Mouse (Mus musculus) cerebellum, adult 2 months (tissue): Measurements from ENCODE around the gene B3gat3. TPM values are rescaled to one million over a fixed set of nuclear protein-coding genes. Genes with fewer than 3 reads are reported as not detected.
"Not testable (repeated sequence)": the region's sequence is repeated elsewhere in the genome, so short reads cannot be mapped to it uniquely, and the experiment has no call there.

Experiments used
- DNase-seq, 2 experiments: peaks; one replicate each; pipeline ENCODE4 v3.0.0; 2021
- H3K27ac ChIP-seq: fragments of 200-500 bp; 2 replicates; pipeline ENCODE4 v1.5.1; 2012; ENCODE audit warnings: low read length, control low read depth, inconsistent platforms; ENCODE audit not compliant: insufficient read depth
- H3K27me3 ChIP-seq: fragments of 200-500 bp; 2 replicates; pipeline ENCODE4 v1.6.1; 2012; ENCODE audit warnings: inconsistent platforms, mild to moderate bottlenecking, low read length, moderate library complexity; ENCODE audit not compliant: control insufficient read depth, insufficient read depth
- H3K4me1 ChIP-seq: fragments of 200-500 bp; 2 replicates; pipeline ENCODE4 v1.6.1; 2011; ENCODE audit warnings: low read length; ENCODE audit not compliant: control insufficient read depth, insufficient read depth
- H3K4me3 ChIP-seq: fragments of 200-500 bp; replicated peaks from 2 replicates; pipeline ENCODE3; 2011; ENCODE audit warnings: mild to moderate bottlenecking, low read depth, low read length, control low read depth; ENCODE audit not compliant: insufficient read depth
- CTCF ChIP-seq: fragments of 200-500 bp; IDR thresholded peaks from 2 replicates; pipeline ENCODE4 v1.5.1; 2011; ENCODE audit warnings: low read depth, mild to moderate bottlenecking, control low read depth, low read length, moderate library complexity, borderline replicate concordance; ENCODE audit not compliant: insufficient read depth
- POLR2A ChIP-seq: fragments of 200-500 bp; IDR thresholded peaks from 2 replicates; pipeline ENCODE4 v1.6.1; 2011; ENCODE audit warnings: low read length, control low read depth, borderline replicate concordance; ENCODE audit not compliant: insufficient read depth
- WGBS: fragments of 180-500 bp; shearing (Covaris S2); methylation state at CpG from one replicate; pipeline ENCODE4 v1.1.7; 2018; 5-methylcytosine and 5-hydroxymethylcytosine counted together
- polyA plus RNA-seq: library from polyadenylated mRNA; depleted of rRNA; stranded (reverse); fragments of >200 nt; gene quantifications from 2 replicates; pipeline ENCODE4 v1.2.3, GENCODE M21; 2012

The B3gat3 gene
- polyA plus RNA-seq, 1 experiment, result 238 TPM

DNA sequence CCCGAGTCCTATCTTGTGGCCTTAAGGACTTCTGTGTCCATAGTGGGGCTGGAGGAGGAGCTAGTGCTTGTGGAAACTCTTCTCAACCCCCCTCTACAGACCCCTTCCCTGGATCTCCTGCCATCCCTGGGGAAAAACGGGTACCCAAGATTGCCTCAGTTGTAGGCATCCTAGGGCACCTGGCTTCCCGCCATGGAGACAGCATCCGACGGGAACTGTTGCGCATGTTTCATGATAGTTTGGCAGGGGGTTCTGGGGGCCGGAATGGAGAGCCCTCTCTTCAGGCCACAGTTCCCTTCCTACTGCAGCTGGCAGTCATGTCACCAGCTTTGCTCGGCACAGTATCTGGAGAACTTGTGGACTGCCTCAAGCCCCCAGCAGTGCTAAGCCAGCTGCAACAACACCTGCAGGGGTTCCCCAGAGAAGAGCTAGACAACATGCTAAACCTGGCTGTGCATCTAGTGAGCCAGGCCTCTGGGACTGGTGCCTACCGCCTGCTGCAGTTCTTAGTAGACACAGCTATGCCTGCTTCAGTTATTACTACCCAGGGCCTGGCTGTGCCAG, 24.7 kb upstream of the B3gat3 start:
- 60% methylated on average over 9 of the region's 9 CpGs for WGBS

GRCm38 (mm10) chr19:8896231-8896630, 23.9 kb upstream of the B3gat3 start:
- WGBS, result 74% methylated on average over 5 of the region's 5 CpGs
- not testable (repeated sequence) for H3K27ac ChIP-seq, H3K4me1 ChIP-seq, H3K27me3 ChIP-seq, H3K4me3 ChIP-seq, DNase-seq

More for the DNA sequence above, 24.7 kb upstream of the B3gat3 start:
- peaks cover 4% of the 10 kb centered on the region; the same call in 1 of the 2 replicates for H3K4me1 ChIP-seq
- no peaks in the 10 kb centered on the region for H3K27me3 ChIP-seq
- DNase-seq, result no peak
- H3K4me3 ChIP-seq, result no peak overlapping the region
- TF ChIP-seq POLR2A (no peak), CTCF (no peak)
- no peak overlapping the region for H3K27ac ChIP-seq

DNA sequence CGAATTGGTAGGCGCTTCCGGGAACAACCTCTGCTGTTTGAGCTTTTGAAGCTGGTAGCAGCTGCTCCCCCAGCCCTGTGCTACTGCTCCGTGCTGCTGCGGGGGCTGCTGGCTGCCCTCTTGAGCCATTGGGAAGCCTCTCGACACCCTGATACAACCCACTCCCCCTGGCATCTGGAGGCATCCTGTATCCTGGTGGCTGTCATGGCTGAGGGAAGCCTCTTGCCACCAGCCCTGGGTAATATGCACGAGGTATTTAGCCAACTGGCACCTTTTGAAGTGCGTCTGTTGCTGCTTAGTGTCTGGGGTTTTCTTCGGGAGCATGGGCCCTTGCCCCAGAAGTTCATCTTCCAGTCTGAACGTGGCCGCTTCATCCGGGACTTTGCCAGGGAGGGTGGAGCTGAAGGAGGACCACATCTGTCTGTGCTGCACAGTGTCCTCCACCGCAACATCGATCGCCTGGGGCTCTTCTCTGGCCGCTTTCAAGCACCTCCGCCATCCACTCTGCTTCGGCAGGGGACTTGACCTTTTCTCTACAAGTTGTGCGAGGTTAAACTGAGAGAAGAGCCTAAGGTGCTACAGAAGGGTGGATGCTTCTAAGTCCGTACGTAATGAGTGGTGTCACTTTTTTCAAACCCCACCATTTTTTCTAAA, 22.8 kb upstream of the B3gat3 start:
- not testable (repeated sequence) for H3K4me1 ChIP-seq
- 8% methylated on average over 21 of the region's 21 CpGs for WGBS
- DNase-seq, result peak; percentile 45 to 55

DNA sequence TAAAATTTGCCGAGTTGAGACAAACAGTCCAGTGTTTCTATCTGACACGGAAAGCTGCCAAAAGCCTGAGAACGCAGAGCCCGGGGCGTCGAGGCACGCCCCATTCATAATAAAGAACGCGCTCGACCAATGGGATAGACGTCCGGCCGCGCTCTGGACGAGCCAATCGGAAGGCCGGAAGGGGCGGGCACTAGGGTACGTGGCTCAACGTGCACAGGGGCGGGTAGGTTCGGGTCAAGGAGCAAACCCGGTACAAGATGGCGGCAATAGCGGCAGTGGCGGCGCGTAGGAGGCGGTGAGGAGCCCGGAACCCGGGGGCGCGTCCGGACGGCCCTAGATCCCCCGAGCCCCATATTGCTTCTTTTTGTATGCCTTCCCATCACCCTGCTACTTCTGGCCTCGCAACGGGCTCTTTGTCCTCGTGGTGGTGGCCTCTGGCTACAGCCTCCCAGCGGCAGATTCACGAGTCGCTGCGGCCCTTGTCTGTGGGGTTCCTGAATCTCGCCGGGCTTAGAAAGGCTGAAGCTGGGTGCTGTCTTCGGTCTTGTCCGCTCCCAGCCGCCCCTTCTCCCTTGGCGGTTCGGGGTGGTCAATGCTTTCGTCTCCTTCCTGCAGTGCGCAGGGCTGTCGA, 22.2 kb upstream of the B3gat3 start, which contains the start of gene Ganab:
Ganab (plus strand) TSS at position 207 of the 631 bp plus-strand sequence.
- Histone ChIP-seq H3K4me1 (peaks cover 4% of the 10 kb centered on the region; the same call in 1 of the 2 replicates), H3K27ac (peak within 1 kb of the TSS; percentile 93), H3K4me3 (peak within 1 kb of the TSS; percentile 97), H3K27me3 (no peaks in the 10 kb centered on the region)
- TF ChIP-seq POLR2A (peak; percentile 79), CTCF (peak; percentile 13; the same call in 1 of the 2 replicates)
- WGBS, result under 1% methylated on average over 53 of the region's 53 CpGs
- DNase-seq, result peak; percentile 94 to 97

More for the DNA sequence above, 22.8 kb upstream of the B3gat3 start:
- not testable (repeated sequence) for H3K27me3 ChIP-seq, H3K27ac ChIP-seq
- peak overlapping the region; percentile 97 for H3K4me3 ChIP-seq

- no peak for TF ChIP-seq POLR2A
- TF ChIP-seq CTCF, result no peak
- no peak for DNase-seq
- WGBS, result 7% methylated on average over 13 of the region's 13 CpGs
- Histone ChIP-seq H3K4me1 (peaks cover 4% of the 10 kb centered on the region; the same call in 1 of the 2 replicates), H3K27ac (peak overlapping the region; percentile 93), H3K27me3 (no peaks in the 10 kb centered on the region), H3K4me3 (peak overlapping the region; percentile 97)
Observed at GRCm38 (mm10) chr19:8898576-8898975, 21.6 kb upstream of the B3gat3 start.

DNA sequence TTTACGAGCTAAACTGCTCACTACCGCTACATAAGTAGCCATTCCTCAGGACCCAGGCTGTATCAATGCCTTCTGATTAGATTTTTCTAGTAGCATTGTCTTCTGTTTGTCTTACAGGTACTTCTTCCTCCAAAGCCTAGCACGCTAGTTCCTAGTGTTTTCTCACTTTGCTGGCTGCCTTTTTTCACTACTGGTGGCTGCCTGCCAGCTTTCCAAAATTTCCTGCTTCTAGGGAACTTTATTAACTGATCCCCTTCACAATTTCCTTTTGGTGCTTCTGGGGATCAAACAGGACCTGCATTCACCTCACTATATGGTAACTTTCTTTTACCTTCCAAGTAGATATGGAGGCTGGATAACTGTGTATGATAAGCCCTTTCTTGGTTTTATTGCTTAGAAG, 21.1 kb upstream of the B3gat3 start:
- H3K27ac ChIP-seq, result no peak overlapping the region
- H3K4me3 ChIP-seq, result no peak overlapping the region
- 41% methylated on average over 3 of the region's 3 CpGs for WGBS
- H3K27me3 ChIP-seq, result no peaks in the 10 kb centered on the region
- DNase-seq, result no peak
- peaks cover 4% of the 10 kb centered on the region; the same call in 1 of the 2 replicates for H3K4me1 ChIP-seq
- TF ChIP-seq POLR2A (no peak), CTCF (no peak)

GRCm38 (mm10) chr19:8903412-8903811, 16.8 kb upstream of the B3gat3 start:
- Histone ChIP-seq H3K4me1 (no peaks in the 10 kb centered on the region), H3K27me3 (no peaks in the 10 kb centered on the region), H3K4me3 (no peak overlapping the region), H3K27ac (no peak overlapping the region)
- 95% methylated on average over 5 of the region's 5 CpGs for WGBS
- no peak for DNase-seq
- TF ChIP-seq POLR2A (no peak), CTCF (no peak)

GRCm38 (mm10) chr19:8908531-8908930, 11.6 kb upstream of the B3gat3 start:
- H3K4me3 ChIP-seq, result no peak overlapping the region
- H3K27me3 ChIP-seq, result no peaks in the 10 kb centered on the region
- no peak for DNase-seq
- no peak overlapping the region for H3K27ac ChIP-seq
- TF ChIP-seq CTCF (no peak), POLR2A (no peak)
- 92% methylated on average over 6 of the region's 6 CpGs for WGBS
- no peaks in the 10 kb centered on the region for H3K4me1 ChIP-seq
